Mouse (Mus musculus) c-Kit-positive CD71-negative TER-119-negative erythroid progenitor cells, embryonic 14.5 days (primary cell): ENCODE measurements at regions not wholly inside any gene's neighbourhood (a gene's known extent, or its start where the extent isn't known, plus 50 kb on each side); places are given as distances from the start of the nearest gene placed in this dataset.
"Not testable (repeated sequence)": the region's sequence is repeated elsewhere in the genome, so short reads cannot be mapped to it uniquely, and the experiment has no call there.

Experiments used
- DNase-seq: peaks from one replicate; pipeline ENCODE4 v3.0.0-alpha.2; 2013; ENCODE audit warnings: low read depth

DNA sequence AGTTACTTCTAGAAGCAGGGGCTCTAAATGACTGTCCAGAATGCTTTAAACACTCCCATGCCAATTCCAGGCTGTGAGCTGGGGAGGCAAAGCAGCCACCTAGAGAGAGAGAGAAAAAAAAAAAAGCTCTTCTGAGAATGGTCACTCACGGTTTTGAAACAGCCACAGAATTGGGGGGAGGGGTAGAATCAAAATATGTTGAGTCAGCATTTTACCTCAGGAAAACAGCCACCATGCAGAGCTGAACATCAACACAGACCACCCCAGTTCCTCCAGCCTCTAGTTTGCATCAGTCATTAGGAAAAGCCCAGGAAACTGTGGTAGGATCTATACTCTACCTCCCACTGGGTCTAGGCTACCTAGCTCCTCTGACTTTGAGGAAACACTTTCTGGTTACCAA, 124.1 kb upstream of the Gm5150 start:
- DNase-seq: no peak

DNA sequence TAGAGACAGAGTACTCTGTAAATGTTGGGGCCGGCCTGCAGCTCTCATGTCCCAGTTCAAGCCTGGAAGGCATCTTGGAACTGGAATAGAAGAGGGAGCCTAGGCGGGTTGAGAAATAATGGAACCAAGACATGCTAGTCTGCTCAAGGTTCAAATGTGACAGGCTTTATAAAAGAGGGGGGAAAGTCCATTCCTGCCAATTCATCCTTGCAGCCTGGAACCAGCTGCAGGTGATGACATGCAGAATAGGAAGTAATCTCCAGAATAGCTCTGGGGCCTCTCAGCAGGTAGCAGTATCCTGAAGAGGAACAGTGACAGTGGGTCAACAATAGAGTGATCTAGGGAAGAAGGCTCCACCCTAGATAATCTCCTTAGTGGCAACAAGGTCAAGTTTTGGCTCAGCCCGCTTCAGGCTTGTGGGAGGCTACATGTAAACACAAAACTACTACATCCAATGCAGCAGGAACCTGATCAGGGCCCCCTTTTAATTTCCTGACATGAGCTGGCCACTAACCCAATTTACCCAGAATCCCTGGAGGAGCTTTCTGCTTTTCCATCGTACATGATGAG, 119.2 kb upstream of the Gm5150 start:
- not testable (repeated sequence) for DNase-seq

DNA sequence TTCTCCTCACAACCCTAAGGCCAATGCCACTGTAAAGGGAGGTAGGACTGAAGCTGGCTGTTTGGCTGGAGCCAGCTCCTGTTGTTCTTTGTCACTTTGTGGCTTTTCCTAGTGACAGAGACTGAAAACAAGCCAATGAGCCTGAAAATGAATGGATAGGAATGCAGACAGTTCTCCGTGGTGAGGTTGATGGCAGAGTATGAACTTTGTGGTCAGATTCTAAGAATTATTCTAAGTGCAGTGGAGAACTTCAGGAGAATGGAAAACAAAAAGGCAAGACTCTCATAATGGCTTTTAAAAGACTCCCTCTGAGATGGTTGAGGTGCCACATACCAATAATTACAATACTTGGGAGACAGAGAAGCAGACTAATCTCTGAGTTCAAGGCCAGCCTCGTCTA, 109.7 kb upstream of the Gm5150 start:
- no peak for DNase-seq

DNA sequence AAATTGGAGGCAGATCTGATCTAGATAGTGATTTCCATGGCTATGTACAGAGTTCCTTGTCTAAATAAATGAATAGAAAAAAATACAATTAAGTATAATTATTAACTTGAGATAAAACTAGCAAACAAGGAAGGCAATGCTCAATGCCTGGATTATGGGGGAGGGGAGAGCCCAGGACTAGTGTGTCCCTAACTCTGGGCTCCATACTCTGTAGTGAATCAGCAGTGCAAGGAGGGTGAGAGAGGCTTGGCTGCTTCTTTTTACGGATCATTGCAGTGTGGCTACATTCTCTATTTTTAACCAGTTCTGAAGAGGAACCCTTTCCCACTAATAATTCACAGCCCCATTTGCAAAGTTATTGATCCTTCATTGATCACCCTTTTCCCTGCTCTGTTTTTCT, 101.3 kb upstream of the Gm5150 start:
- no peak for DNase-seq

DNA sequence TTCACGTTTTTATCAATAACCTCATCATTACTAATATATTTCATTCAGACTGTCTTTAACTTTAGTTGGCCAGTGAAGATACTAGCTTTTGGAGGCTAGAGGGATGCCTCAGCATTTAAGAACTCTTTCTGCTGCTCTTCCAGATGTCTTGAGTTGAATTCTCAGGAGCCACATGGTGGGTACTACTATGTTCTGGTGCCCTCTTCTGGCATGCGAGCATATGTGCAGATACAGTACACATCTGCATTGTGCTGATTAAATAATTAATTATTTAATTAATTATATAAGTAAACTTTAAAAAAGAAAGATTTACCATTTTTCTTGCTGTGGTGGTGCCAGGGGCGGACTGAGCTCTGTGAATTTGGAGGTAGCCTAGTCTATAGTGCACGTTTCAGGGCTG, 98.8 kb upstream of the Gm5150 start:
- no peak for DNase-seq

DNA sequence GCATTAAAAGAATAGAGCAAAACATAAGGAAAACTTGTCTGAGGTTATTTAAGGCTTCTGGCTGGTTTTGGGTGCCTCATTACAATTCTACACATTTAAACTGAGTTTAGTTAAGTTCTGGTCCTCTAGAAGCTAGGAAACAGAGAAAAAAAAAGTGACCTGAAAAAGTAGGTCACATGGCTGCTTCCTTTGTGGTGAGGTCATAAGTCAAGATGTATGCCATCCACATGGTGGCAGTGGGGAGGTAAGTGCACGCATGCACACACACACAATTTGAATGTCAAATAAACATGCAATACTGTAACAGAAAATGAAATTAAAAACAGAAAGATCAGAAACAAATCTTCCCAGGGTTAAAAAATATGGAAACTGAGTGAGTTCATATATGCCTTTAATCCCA, 96.9 kb upstream of the Gm5150 start:
- no peak for DNase-seq

GRCm38 (mm10) chr3:16086550-16086949, 80.3 kb upstream of the Gm5150 start:
- peak; percentile 48 for DNase-seq

GRCm38 (mm10) chr3:16085288-16085687, 79.1 kb upstream of the Gm5150 start:
- no peak for DNase-seq

- no peak for DNase-seq
These were observed 72.9 kb upstream of the Gm5150 start for GRCm38 (mm10) chr3:16079178-16079577.

DNA sequence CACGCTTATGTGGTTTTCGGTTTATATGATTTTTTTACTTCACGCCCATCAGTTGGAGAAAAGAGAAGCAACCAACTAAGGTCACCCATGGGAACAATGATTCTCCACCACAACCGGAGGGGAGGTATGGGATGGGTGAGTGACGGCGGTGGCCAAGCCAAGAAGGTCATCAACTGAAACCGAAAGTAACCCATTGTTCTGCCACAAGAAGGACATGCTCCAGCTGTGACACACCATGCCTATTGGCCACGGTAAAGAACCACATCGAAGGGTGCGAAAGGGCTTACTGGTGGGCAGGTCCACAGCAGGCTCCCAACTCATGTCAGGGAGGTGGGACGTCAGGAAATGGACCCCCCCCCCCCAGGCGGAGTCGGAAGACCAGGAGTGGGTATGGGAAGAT, 65.7 kb upstream of the Gm5150 start:
- no peak for DNase-seq

GRCm38 (mm10) chr3:16070963-16071362, 64.7 kb upstream of the Gm5150 start:
- no peak for DNase-seq

DNA sequence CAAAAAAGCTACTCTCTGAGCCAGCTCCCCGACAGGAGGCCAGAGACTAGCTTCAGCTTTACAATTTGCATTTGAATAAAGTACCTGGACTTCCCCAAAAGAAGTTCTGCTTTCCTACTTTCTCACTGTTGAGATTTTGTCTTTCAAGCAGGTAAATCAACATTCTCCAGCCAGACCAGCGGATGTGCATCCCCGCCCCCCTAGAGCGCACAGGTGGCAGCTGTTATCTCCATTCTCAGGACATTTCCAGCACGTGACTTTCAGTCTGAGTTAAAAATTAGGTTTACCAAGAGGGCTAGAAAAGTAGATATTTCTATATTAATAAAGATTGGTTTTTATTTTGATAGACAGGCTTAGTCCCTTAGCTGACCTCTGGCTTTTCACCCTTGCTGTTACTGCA, 51.5 kb upstream of the Gm5150 start:
- not testable (repeated sequence) for DNase-seq
